Mouse (Mus musculus) heart, adult 9 months (tissue): ENCODE measurements around the gene Dohh.

Source experiments
- DNase-seq, 2 experiments: peaks; one replicate each; pipeline ENCODE4 v3.0.0; 2022; ENCODE audit warnings: low spot score in 2 of 2

Gene Dohh

GRCm38 (mm10) chr10:81417227-81418215 lies 33.3 kb downstream of the Dohh start:
- peak in 1 of 2 experiments; percentile 24 for DNase-seq

- no peak for DNase-seq
These were observed 34.2 kb downstream of the Dohh start for GRCm38 (mm10) chr10:81418216-81419070.

GRCm38 (mm10) chr10:81419111-81419928 lies 35.1 kb downstream of the Dohh start:
- DNase-seq = no peak

GRCm38 (mm10) chr10:81420191-81420767 lies 36.1 kb downstream of the Dohh start:
- DNase-seq = peak in 1 of 2 experiments; percentile 20

- DNase-seq = peak; percentile 2 to 9
These were observed 37.0 kb downstream of the Dohh start for GRCm38 (mm10) chr10:81421041-81421796.

- peak; percentile 56 for DNase-seq
These were observed 37.5 kb downstream of the Dohh start for GRCm38 (mm10) chr10:81421797-81422100.

- peak; percentile 20 to 27 for DNase-seq
These were observed 38.0 kb downstream of the Dohh start for GRCm38 (mm10) chr10:81422191-81422590.

- DNase-seq = peak in 1 of 2 experiments; percentile 3
These were observed 38.5 kb downstream of the Dohh start for GRCm38 (mm10) chr10:81422661-81423217.

GRCm38 (mm10) chr10:81423476-81424245 lies 39.4 kb downstream of the Dohh start:
- DNase-seq = peak in 1 of 2 experiments; percentile 7

- peak; percentile 79 to 82 for DNase-seq
These were observed 40.2 kb downstream of the Dohh start for GRCm38 (mm10) chr10:81424246-81425051.

- DNase-seq = peak; percentile 69 to 71
These were observed 41.1 kb downstream of the Dohh start for GRCm38 (mm10) chr10:81425236-81425850.

GRCm38 (mm10) chr10:81426081-81426671 lies 41.9 kb downstream of the Dohh start:
- peak; percentile 22 to 26 for DNase-seq

- peak; percentile 67 to 71 for DNase-seq
These were observed 42.7 kb downstream of the Dohh start for GRCm38 (mm10) chr10:81426897-81427296.

- DNase-seq = no peak
These were observed 43.1 kb downstream of the Dohh start for GRCm38 (mm10) chr10:81427327-81427726.

GRCm38 (mm10) chr10:81427804-81428506 lies 43.7 kb downstream of the Dohh start:
- DNase-seq = peak in 1 of 2 experiments; percentile 8

GRCm38 (mm10) chr10:81428507-81428870 lies 44.3 kb downstream of the Dohh start:
- DNase-seq = no peak

GRCm38 (mm10) chr10:81429092-81429491 lies 44.9 kb downstream of the Dohh start:
- DNase-seq = peak in 1 of 2 experiments; percentile 21
